Mouse (Mus musculus) thymus, adult 2 months (tissue): ENCODE measurements around the gene Sox6. TPM values are rescaled to one million over a fixed set of nuclear protein-coding genes. Genes with fewer than 3 reads are reported as not detected.

Experiments used
- DNase-seq: peaks from one replicate; pipeline ENCODE4 v3.0.0; 2021
- H3K27ac ChIP-seq: fragments of 200-500 bp; 2 replicates; pipeline ENCODE4 v1.5.1; 2012; ENCODE audit warnings: low read length, control low read depth; ENCODE audit not compliant: control insufficient read depth, insufficient read depth
- H3K27me3 ChIP-seq: fragments of 200-500 bp; 2 replicates; pipeline ENCODE4 v1.6.1; 2012; ENCODE audit warnings: mild to moderate bottlenecking, low read length, moderate library complexity, mixed read lengths; ENCODE audit not compliant: control insufficient read depth, insufficient read depth
- H3K36me3 ChIP-seq: fragments of 200-500 bp; 2 replicates; pipeline ENCODE4 v1.6.1; 2012; ENCODE audit warnings: mild to moderate bottlenecking, low read length, moderate library complexity; ENCODE audit not compliant: control insufficient read depth, insufficient read depth
- H3K4me1 ChIP-seq: fragments of 200-500 bp; replicated peaks from 2 replicates; pipeline ENCODE4 v1.6.1; 2012; ENCODE audit warnings: low read length; ENCODE audit not compliant: control insufficient read depth, insufficient read depth
- H3K4me3 ChIP-seq: fragments of 200-500 bp; 2 replicates; pipeline ENCODE4 v1.5.1; 2012; ENCODE audit warnings: mild to moderate bottlenecking, low read length, control low read depth, moderate library complexity; ENCODE audit not compliant: control insufficient read depth, insufficient read depth
- CTCF ChIP-seq: fragments of 200-500 bp; IDR thresholded peaks from 2 replicates; pipeline ENCODE4 v1.5.1; 2012; ENCODE audit warnings: mild to moderate bottlenecking, control low read depth, low read length, moderate library complexity, borderline replicate concordance; ENCODE audit not compliant: control insufficient read depth, poor library complexity, insufficient read depth; ENCODE audit errors: extremely low read depth
- POLR2A ChIP-seq: fragments of 200-500 bp; IDR thresholded peaks from 2 replicates; pipeline ENCODE4 v1.6.1; 2012; ENCODE audit warnings: mild to moderate bottlenecking, low read length, control low read depth, moderate library complexity; ENCODE audit not compliant: control insufficient read depth, poor library complexity, insufficient read depth; ENCODE audit errors: extremely low read depth
- WGBS: fragments of 180-500 bp; shearing (Covaris S2); methylation state at CpG from one replicate; pipeline ENCODE4 v1.1.7; 2018; 5-methylcytosine and 5-hydroxymethylcytosine counted together
- polyA plus RNA-seq: library from polyadenylated mRNA; depleted of rRNA; stranded (reverse); fragments of >200 nt; gene quantifications from 2 replicates; pipeline ENCODE4 v1.2.3, GENCODE M21; 2012

Sox6 gene
- polyA plus RNA-seq, 1 experiment, result 2.1 TPM

DNA sequence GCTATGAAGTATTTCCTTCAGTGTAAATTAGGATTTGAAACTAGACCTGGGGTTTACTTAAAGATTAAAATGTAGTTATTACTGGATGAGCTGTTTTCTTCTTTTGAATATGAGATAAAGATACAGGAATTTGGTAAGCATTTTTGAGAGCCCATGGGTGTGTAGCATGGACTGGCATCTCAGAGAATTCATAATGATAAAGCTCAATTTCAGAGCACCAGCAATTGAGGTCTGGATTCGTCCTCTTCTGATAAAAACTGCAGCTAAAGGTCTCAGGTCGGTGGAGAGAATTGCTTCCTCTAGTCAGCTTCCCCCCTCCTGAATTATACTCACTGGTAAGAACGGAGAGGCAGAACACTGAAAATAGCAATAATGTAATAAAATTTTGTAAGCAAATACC lies 86.4 kb downstream of the Sox6 start:
- Histone ChIP-seq H3K36me3 (no peaks in the 10 kb centered on the region), H3K4me1 (no peaks in the 10 kb centered on the region), H3K27ac (no peak overlapping the region), H3K4me3 (no peak overlapping the region), H3K27me3 (no peaks in the 10 kb centered on the region)
- no peak for DNase-seq
- 70% methylated on average over 3 of the region's 3 CpGs for WGBS
- no peak for TF ChIP-seq CTCF
- no peak for TF ChIP-seq POLR2A

DNA sequence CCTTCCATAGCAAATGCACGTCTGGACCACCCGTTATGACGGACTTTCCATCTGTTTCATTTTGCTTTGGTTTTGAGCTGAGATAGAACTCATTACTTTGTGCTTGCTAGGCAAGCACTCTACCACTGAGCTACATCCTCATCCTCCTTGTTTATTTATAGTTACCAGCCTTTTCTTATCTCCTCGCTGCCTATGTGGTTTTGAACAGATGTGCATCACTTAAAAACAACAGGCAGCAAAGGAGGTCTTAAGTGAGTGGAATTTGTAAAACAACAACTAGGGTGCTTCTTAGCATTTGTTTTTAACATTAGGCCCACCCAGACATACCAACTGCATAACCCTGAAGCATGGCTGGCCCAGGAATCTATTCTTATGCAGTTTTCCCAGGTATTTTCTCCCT lies 86.9 kb downstream of the Sox6 start:
- Histone ChIP-seq H3K4me1 (no peaks in the 10 kb centered on the region), H3K27me3 (no peaks in the 10 kb centered on the region), H3K27ac (no peak overlapping the region), H3K4me3 (no peak overlapping the region), H3K36me3 (no peaks in the 10 kb centered on the region)
- no peak for DNase-seq
- WGBS, result 74% methylated on average over 4 of the region's 4 CpGs
- TF ChIP-seq POLR2A (no peak), CTCF (no peak)

DNA sequence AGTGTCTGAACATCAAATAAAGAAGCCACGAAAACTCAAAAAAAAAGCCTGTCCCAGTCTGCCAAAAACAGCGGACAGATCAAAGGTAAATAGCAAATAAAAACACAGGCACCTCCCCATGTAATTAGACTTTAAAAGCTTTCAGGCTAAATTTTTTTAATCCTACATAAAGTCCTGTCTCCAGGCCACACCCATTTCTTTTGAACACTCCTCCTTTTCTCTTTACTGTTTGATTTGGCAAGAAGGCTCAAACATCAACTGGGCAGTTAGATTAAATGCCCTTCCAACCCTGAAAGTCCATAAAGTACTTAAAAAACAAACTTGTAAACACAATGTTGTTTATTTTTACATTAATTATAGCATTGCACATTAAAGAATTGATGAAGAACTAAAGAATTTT lies 90.7 kb downstream of the Sox6 start:
- WGBS, result 77% methylated on average over 2 of the region's 2 CpGs
- H3K36me3 ChIP-seq, result no peaks in the 10 kb centered on the region
- TF ChIP-seq POLR2A (no peak), CTCF (no peak)
- H3K4me3 ChIP-seq, result no peak overlapping the region
- H3K27me3 ChIP-seq, result no peaks in the 10 kb centered on the region
- H3K4me1 ChIP-seq, result no peaks in the 10 kb centered on the region
- DNase-seq, result no peak
- H3K27ac ChIP-seq, result no peak overlapping the region

DNA sequence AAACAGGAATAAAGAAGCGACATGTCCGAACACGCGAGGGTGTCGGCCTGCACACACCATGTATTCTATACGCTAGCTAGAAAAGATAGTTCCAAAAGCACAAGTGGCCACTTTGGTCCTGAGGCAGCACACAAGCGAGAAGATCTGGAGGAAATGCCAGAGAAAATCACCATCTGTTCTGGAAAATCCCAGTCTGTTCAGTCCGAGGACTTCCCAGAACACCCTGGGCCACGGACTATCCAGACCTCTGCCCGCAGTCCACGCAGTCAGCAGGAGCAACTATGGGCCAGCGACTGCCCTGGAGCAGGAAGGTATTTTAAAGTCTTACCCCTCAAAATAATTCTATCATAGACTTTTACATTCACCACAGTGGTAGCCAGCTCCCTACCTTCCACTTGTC lies 92.0 kb downstream of the Sox6 start:
- no peak for DNase-seq
- H3K36me3 ChIP-seq, result no peaks in the 10 kb centered on the region
- no peak for TF ChIP-seq CTCF
- WGBS, result 97% methylated on average over 12 of the region's 12 CpGs
- no peak overlapping the region for H3K27ac ChIP-seq
- no peaks in the 10 kb centered on the region for H3K4me1 ChIP-seq
- no peak overlapping the region for H3K4me3 ChIP-seq
- no peaks in the 10 kb centered on the region for H3K27me3 ChIP-seq

DNA sequence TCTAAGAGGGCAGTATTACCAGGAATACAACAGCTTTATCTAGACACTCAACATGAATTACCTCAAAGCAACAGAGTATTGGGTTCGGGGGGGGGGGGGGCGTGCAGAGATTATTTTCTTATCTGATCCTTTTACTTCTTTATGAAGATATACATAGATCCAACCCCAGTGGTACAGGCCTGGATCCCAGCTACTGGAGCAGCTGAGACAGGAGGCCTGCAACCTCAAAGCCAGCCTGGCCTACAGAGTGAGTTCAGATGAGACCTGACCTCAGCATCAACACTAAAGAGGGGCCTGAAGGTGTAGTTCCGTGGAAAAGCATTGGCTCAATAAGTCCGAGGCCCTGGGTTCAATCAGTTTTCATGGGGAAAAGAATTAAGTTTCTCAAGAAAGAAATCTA lies 93.1 kb downstream of the Sox6 start:
- Histone ChIP-seq H3K27me3 (no peaks in the 10 kb centered on the region), H3K36me3 (no peaks in the 10 kb centered on the region), H3K4me3 (no peak overlapping the region), H3K4me1 (no peaks in the 10 kb centered on the region), H3K27ac (no peak overlapping the region)
- no peak for TF ChIP-seq POLR2A
- DNase-seq, result no peak
- WGBS, result 94% methylated on average over 4 of the region's 4 CpGs

DNA sequence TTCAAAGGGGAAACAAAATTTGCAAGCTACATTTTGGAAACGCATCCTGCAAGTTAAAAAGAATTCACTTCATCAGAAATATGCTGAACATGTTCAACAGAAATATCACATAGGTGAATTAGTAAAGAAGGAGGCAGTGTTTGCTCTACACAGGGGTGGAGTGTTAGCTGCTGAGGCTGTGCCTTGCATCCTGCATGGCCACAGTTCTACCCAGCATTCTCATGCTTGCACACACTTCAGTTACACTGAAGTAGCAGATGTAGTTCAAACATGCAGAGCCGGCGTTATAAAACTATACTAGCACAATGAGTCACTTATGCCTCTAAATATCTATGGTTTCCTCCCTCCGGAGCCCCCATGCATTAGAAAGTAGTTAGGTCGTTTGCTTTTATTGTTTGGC lies 94.3 kb downstream of the Sox6 start:
- Histone ChIP-seq H3K27me3 (no peaks in the 10 kb centered on the region), H3K4me3 (no peak overlapping the region), H3K27ac (no peak overlapping the region), H3K4me1 (no peaks in the 10 kb centered on the region), H3K36me3 (no peaks in the 10 kb centered on the region)
- TF ChIP-seq CTCF (no peak), POLR2A (no peak)
- DNase-seq, result no peak
- 88% methylated on average over 5 of the region's 5 CpGs for WGBS

DNA sequence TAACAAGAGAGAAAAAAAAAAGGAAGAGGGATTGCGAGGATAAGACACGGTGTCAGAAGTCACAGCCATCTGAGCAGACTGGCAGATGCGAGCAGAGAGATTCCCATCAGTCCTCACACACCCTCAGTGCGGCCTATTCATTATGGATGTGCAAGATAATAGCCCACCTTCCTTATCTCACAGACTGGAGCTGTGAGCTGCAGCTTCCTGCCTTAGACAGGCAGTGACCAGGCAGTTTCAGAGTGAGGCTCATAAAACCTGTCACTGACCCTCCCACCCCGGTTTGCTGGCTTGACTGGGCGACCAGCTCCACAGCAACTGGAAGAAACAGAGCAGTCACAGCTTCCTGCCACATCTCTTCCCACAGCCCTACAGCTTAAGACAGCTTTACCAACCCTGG lies 96.8 kb downstream of the Sox6 start:
- Histone ChIP-seq H3K36me3 (no peaks in the 10 kb centered on the region), H3K27me3 (no peaks in the 10 kb centered on the region), H3K4me3 (no peak overlapping the region), H3K27ac (no peak overlapping the region), H3K4me1 (no peaks in the 10 kb centered on the region)
- 36% methylated on average over 6 of the region's 6 CpGs for WGBS
- no peak for DNase-seq
- TF ChIP-seq POLR2A (no peak), CTCF (no peak)
